10 mouse cellular contexts compared by ENCODE assay signal in genomic region chr9:37568605-37569214, GRCm38 (mm10). TPM values are rescaled to one million over a fixed set of nuclear protein-coding genes. Genes with fewer than 3 reads are reported as not detected.
DNase-seq lines count a peak whose midpoint lies in the region; ATAC-seq and TF ChIP-seq lines count a peak whose summit lies in the region.
"Had no signal": no experiment of that assay in that cellular context is flagged by ENCODE, and none has a peak within 500 bp of the region (broad histone marks: within the 10 kb centered on the region; RNA-seq: fewer than 3 reads in every experiment).

No protein-coding gene starts in this region.

- WGBS in hindbrain, embryonic 13.5 days = 25% methylated on average over 4 of the region's 4 CpGs
- WGBS in hindbrain, embryonic 12.5 days = 43% methylated on average over 4 of the region's 4 CpGs
- 34% methylated on average over 4 of the region's 4 CpGs for WGBS in intestine, embryonic 14.5 days
- WGBS in large intestine, adult 2 months = 18% methylated on average over 4 of the region's 4 CpGs

- H3K36me3 ChIP-seq in hindbrain, embryonic 13.5 days = no peaks in the 10 kb centered on the region
- no peaks in the 10 kb centered on the region for H3K36me3 ChIP-seq in hindbrain, embryonic 12.5 days
- no peaks in the 10 kb centered on the region for H3K36me3 ChIP-seq in intestine, embryonic 14.5 days (ENCODE audit: control insufficient read depth, insufficient read depth, low read length)

- no peak for TF ChIP-seq CTCF in cortical plate, adult 2 months (IDR thresholded peaks at IDR 0.05; ENCODE audit: extremely low read depth, insufficient read depth, low read length)

- no peak for TF ChIP-seq POLR2A in cortical plate, adult 2 months (IDR thresholded peaks at IDR 0.05; ENCODE audit: extremely low read depth, insufficient read depth, low read length)

- H3K4me1 ChIP-seq in hindbrain, embryonic 13.5 days (replicated peaks) = peaks cover 14% of the 10 kb centered on the region
- H3K4me1 ChIP-seq in hindbrain, embryonic 12.5 days = peaks cover 11% of the 10 kb centered on the region
- peaks cover 10% of the 10 kb centered on the region for H3K4me1 ChIP-seq in cortical plate, adult 2 months (ENCODE audit: control insufficient read depth, insufficient read depth, low read length)
- peaks cover 12% of the 10 kb centered on the region; the same call in 1 of the 2 replicates for H3K4me1 ChIP-seq in intestine, embryonic 14.5 days (replicated peaks; ENCODE audit: control insufficient read depth, insufficient read depth, low read length)

- H3K4me2 ChIP-seq in hindbrain, embryonic 13.5 days = no peak overlapping the region
- H3K4me2 ChIP-seq in hindbrain, embryonic 12.5 days (replicated peaks) = no peak overlapping the region
- H3K4me2 ChIP-seq in intestine, embryonic 14.5 days (ENCODE audit: low read length) = no peak overlapping the region

- no peaks in the 10 kb centered on the region for H3K9me3 ChIP-seq in hindbrain, embryonic 13.5 days
- no peaks in the 10 kb centered on the region for H3K9me3 ChIP-seq in hindbrain, embryonic 12.5 days (replicated peaks)
- no peaks in the 10 kb centered on the region for H3K9me3 ChIP-seq in intestine, embryonic 14.5 days (ENCODE audit: control insufficient read depth, low read length)

- no peaks in the 10 kb centered on the region for H3K27me3 ChIP-seq in hindbrain, embryonic 13.5 days
- H3K27me3 ChIP-seq in hindbrain, embryonic 12.5 days = no peaks in the 10 kb centered on the region
- no peaks in the 10 kb centered on the region for H3K27me3 ChIP-seq in intestine, embryonic 14.5 days (replicated peaks; ENCODE audit: control insufficient read depth, insufficient read depth, low read length)

- no peak overlapping the region for H3K4me3 ChIP-seq in hindbrain, embryonic 13.5 days
- no peak overlapping the region for H3K4me3 ChIP-seq in hindbrain, embryonic 12.5 days
- H3K4me3 ChIP-seq in cortical plate, adult 2 months (ENCODE audit: insufficient read depth, low read length) = no peak overlapping the region
- no peak overlapping the region for H3K4me3 ChIP-seq in intestine, embryonic 14.5 days (ENCODE audit: low read depth, low read length)

- 0 out of 2 replicates have a peak, but pooled peaks have one; percentile 50 for ATAC-seq in hindbrain, embryonic 13.5 days (ENCODE audit: low FRiP score)
- no peak for ATAC-seq in hindbrain, embryonic 12.5 days (ENCODE audit: low FRiP score)
- peak; percentile 64; the same call in 1 of the 2 replicates for ATAC-seq in intestine, embryonic 14.5 days (replicated peaks; ENCODE audit: low FRiP score, low TSS enrichment, low read depth)

- no peak overlapping the region for H3K9ac ChIP-seq in hindbrain, embryonic 13.5 days
- no peak overlapping the region for H3K9ac ChIP-seq in hindbrain, embryonic 12.5 days
- H3K9ac ChIP-seq in intestine, embryonic 14.5 days (ENCODE audit: low read length) = no peak overlapping the region

- no peak overlapping the region for H3K27ac ChIP-seq in hindbrain, embryonic 13.5 days
- no peak overlapping the region for H3K27ac ChIP-seq in hindbrain, embryonic 12.5 days
- H3K27ac ChIP-seq in cortical plate, adult 2 months (ENCODE audit: insufficient read depth, low read length) = peak overlapping the region; percentile 92
- H3K27ac ChIP-seq in intestine, embryonic 14.5 days (ENCODE audit: low read depth) = no peak overlapping the region

- no peak for DNase-seq in intestine, embryonic 14.5 days (ENCODE audit: low spot score)
- peak; percentile 10 for DNase-seq in large intestine, adult 2 months (ENCODE audit: low read depth, low spot score)
- DNase-seq in frontal cortex, postnatal 25 days (ENCODE audit: low spot score in 2 of 2) = no peak
- no peak for DNase-seq in embryo, embryonic 9.5 days (ENCODE audit: extremely low spot score)
- DNase-seq in right cerebral cortex, postnatal 10 days (ENCODE audit: low spot score in 2 of 2) = no peak
- DNase-seq: cerebellum, adult 11-12 months had no signal

RNA-seq across cellular contexts. Expression of gene Siae, which starts 13.2 kb away (rescaled TPM):
- polyA plus RNA-seq in hindbrain, embryonic 13.5 days (2015; fragmentation: Nextera tagmentation; extraction: Ambion mirVana) = 10.9 and 11.6 TPM in 2 replicates
- 9.4 and 12.1 TPM in 2 replicates for polyA plus RNA-seq in hindbrain, embryonic 12.5 days (2016; fragmentation: Nextera tagmentation; extraction: Ambion mirVana)
- 22.2 and 24.2 TPM in 2 replicates for polyA plus RNA-seq in cortical plate, adult 2 months (2012; rRNA removed)
- polyA plus RNA-seq in intestine, embryonic 14.5 days (2014; fragmentation: Nextera tagmentation; extraction: Ambion mirVana) = 12.2 and 13.0 TPM in 2 replicates
- polyA plus RNA-seq in large intestine, adult 2 months (2012; rRNA removed) = 7.7 and 15.0 TPM in 2 replicates

RNA-seq across cellular contexts. Expression of gene Nrgn, which starts 16.0 kb away (rescaled TPM):
- 9.2 and 14.9 TPM in 2 replicates for polyA plus RNA-seq in hindbrain, embryonic 13.5 days (2015; fragmentation: Nextera tagmentation; extraction: Ambion mirVana)
- polyA plus RNA-seq in hindbrain, embryonic 12.5 days (2016; fragmentation: Nextera tagmentation; extraction: Ambion mirVana) = 15.4 and 15.5 TPM in 2 replicates
- 2,488 and 2,563 TPM in 2 replicates for polyA plus RNA-seq in cortical plate, adult 2 months (2012; rRNA removed)
- 2.5 and 3.4 TPM in 2 replicates for polyA plus RNA-seq in intestine, embryonic 14.5 days (2014; fragmentation: Nextera tagmentation; extraction: Ambion mirVana)
- polyA plus RNA-seq in large intestine, adult 2 months (2012; rRNA removed) = 2.9 TPM in 2 replicates

RNA-seq across cellular contexts. Expression of gene Vsig2, which starts 29.7 kb away (rescaled TPM):
- 0.82 and 1.6 TPM in 2 replicates for polyA plus RNA-seq in hindbrain, embryonic 13.5 days (2015; fragmentation: Nextera tagmentation; extraction: Ambion mirVana)
- polyA plus RNA-seq in hindbrain, embryonic 12.5 days (2016; fragmentation: Nextera tagmentation; extraction: Ambion mirVana) = 0.53 and 1.0 TPM in 2 replicates
- polyA plus RNA-seq in cortical plate, adult 2 months (2012; rRNA removed) = 6.6 and 7.6 TPM in 2 replicates
- polyA plus RNA-seq in intestine, embryonic 14.5 days (2014; fragmentation: Nextera tagmentation; extraction: Ambion mirVana) = 2.9 and 6.3 TPM in 2 replicates
- polyA plus RNA-seq in large intestine, adult 2 months (2012; rRNA removed) = 2.3 and 2.6 TPM in 2 replicates
- polyA plus RNA-seq: neural tube, embryonic 11.5 days had no signal

RNA-seq across cellular contexts. Expression of gene Esam, which starts 40.8 kb away (rescaled TPM):
- 41.1 and 43.4 TPM in 2 replicates for polyA plus RNA-seq in hindbrain, embryonic 13.5 days (2015; fragmentation: Nextera tagmentation; extraction: Ambion mirVana)
- polyA plus RNA-seq in hindbrain, embryonic 12.5 days (2016; fragmentation: Nextera tagmentation; extraction: Ambion mirVana) = 31.6 and 32.7 TPM in 2 replicates
- polyA plus RNA-seq in cortical plate, adult 2 months (2012; rRNA removed) = 35.1 and 36.6 TPM in 2 replicates
- polyA plus RNA-seq in intestine, embryonic 14.5 days (2014; fragmentation: Nextera tagmentation; extraction: Ambion mirVana) = 47.2 and 50.4 TPM in 2 replicates
- polyA plus RNA-seq in large intestine, adult 2 months (2012; rRNA removed) = 15.3 and 18.6 TPM in 2 replicates

RNA-seq across cellular contexts. Expression of gene Spa17, which starts 44.8 kb away (rescaled TPM):
- 16.1 and 17.1 TPM in 2 replicates for polyA plus RNA-seq in hindbrain, embryonic 13.5 days (2015; fragmentation: Nextera tagmentation; extraction: Ambion mirVana)
- polyA plus RNA-seq in hindbrain, embryonic 12.5 days (2016; fragmentation: Nextera tagmentation; extraction: Ambion mirVana) = 17.9 and 22.9 TPM in 2 replicates
- polyA plus RNA-seq in cortical plate, adult 2 months (2012; rRNA removed) = 4.8 and 5.0 TPM in 2 replicates
- 4.7 and 4.8 TPM in 2 replicates for polyA plus RNA-seq in intestine, embryonic 14.5 days (2014; fragmentation: Nextera tagmentation; extraction: Ambion mirVana)
- 0.30 and 0.60 TPM in 2 replicates for polyA plus RNA-seq in large intestine, adult 2 months (2012; rRNA removed)

Comparison
In these comparisons a context has a peak if more than half of its experiments do, and no peak if none do; other contexts are left out.
1. RNA of gene Nrgn, which starts 16.0 kb away (polyA plus RNA-seq): 2,488 to 2,563 TPM in cortical plate, adult 2 months; 15.4 to 15.5 TPM in hindbrain, embryonic 12.5 days, 9.2 to 14.9 TPM in hindbrain, embryonic 13.5 days, 2.9 TPM in large intestine, adult 2 months and 2.5 to 3.4 TPM in intestine, embryonic 14.5 days; every median in the first group is over 100 times any median in the second.